Mouse (Mus musculus) heart, embryonic 10.5 days (tissue): Measurements from ENCODE around the gene Olfr133. TPM values are rescaled to one million over a fixed set of nuclear protein-coding genes. Genes with fewer than 3 reads are reported as not detected.
"Not testable (repeated sequence)": the region's sequence is repeated elsewhere in the genome, so short reads cannot be mapped to it uniquely, and the experiment has no call there.

Experiments
- DNase-seq: peaks from one replicate; pipeline ENCODE4 v3.0.0-alpha.2; 2017; ENCODE audit warnings: low spot score
- H3K27ac ChIP-seq: fragments of 300-500 bp; sonication (generic); 2 replicates; pipeline ENCODE4 v1.5.1; 2016; ENCODE audit warnings: mild to moderate bottlenecking
- H3K27me3 ChIP-seq: fragments of 300-500 bp; sonication (generic); 2 replicates; pipeline ENCODE4 v1.6.1; 2016; ENCODE audit warnings: mild to moderate bottlenecking; ENCODE audit not compliant: poor library complexity, insufficient read depth, severe bottlenecking
- H3K36me3 ChIP-seq: fragments of 300-500 bp; sonication (generic); 2 replicates; pipeline ENCODE4 v1.6.1; 2016; ENCODE audit warnings: mild to moderate bottlenecking, moderate library complexity
- H3K4me1 ChIP-seq: fragments of 300-500 bp; sonication (generic); 2 replicates; pipeline ENCODE4 v1.6.1; 2016; ENCODE audit warnings: mild to moderate bottlenecking
- H3K4me3 ChIP-seq: fragments of 300-500 bp; sonication (generic); 2 replicates; pipeline ENCODE4 v1.5.1; 2016; ENCODE audit warnings: mild to moderate bottlenecking, moderate library complexity
- H3K9me3 ChIP-seq: fragments of 300-500 bp; sonication (generic); 2 replicates; pipeline ENCODE4 v1.6.1; 2016; ENCODE audit warnings: mild to moderate bottlenecking, moderate library complexity
- WGBS: fragments of 180-500 bp; shearing (Covaris S2); methylation state at CpG from one replicate; pipeline ENCODE4 v1.1.7; 2016; 5-methylcytosine and 5-hydroxymethylcytosine counted together
- polyA plus RNA-seq: library from polyadenylated mRNA; unstranded; fragments of >200 nt; fragmentation: Nextera tagmentation; extraction: Ambion mirVana; gene quantifications from 2 replicates; pipeline ENCODE4 v1.2.1, GENCODE M21; 2016

Olfr133 gene
- not detected in 2 replicates for polyA plus RNA-seq

GRCm38 (mm10) chr17:38144981-38145380 is at the start of gene Olfr133:
TSS of gene Olfr133 (plus strand) at chr17:38145281.
- WGBS, result 70% methylated on average over 2 of the region's 2 CpGs
- Histone ChIP-seq H3K9me3 (no peaks in the 10 kb centered on the region), H3K4me3 (no peak within 1 kb of the TSS), H3K27me3 (no peaks in the 10 kb centered on the region), H3K27ac (no peak within 1 kb of the TSS), H3K4me1 (no peaks in the 10 kb centered on the region), H3K36me3 (no peaks in the 10 kb centered on the region)
- no peak for DNase-seq

GRCm38 (mm10) chr17:38124199-38124598 is 20.9 kb upstream of the Olfr133 start:
- H3K4me3 ChIP-seq, H3K36me3 ChIP-seq, H3K4me1 ChIP-seq, H3K9me3 ChIP-seq, DNase-seq, H3K27me3 ChIP-seq, H3K27ac ChIP-seq: not testable (repeated sequence)
- WGBS, result 82% methylated on average over 1 of the region's 1 CpGs

GRCm38 (mm10) chr17:38125371-38125770 is 19.7 kb upstream of the Olfr133 start:
- not testable (repeated sequence) for H3K9me3 ChIP-seq, H3K36me3 ChIP-seq, H3K27ac ChIP-seq, H3K4me1 ChIP-seq, DNase-seq, H3K27me3 ChIP-seq, H3K4me3 ChIP-seq
- 74% methylated on average over 3 of the region's 3 CpGs for WGBS

GRCm38 (mm10) chr17:38134426-38134825 is 10.7 kb upstream of the Olfr133 start, which contains the start of gene Olfr132:
TSS of gene Olfr132 (minus strand) at chr17:38134526.
- Histone ChIP-seq H3K4me3 (no peak within 1 kb of the TSS), H3K27ac (no peak within 1 kb of the TSS), H3K27me3 (no peaks in the 10 kb centered on the region), H3K36me3 (no peaks in the 10 kb centered on the region), H3K9me3 (no peaks in the 10 kb centered on the region), H3K4me1 (no peaks in the 10 kb centered on the region)
- 65% methylated on average over 1 of the region's 1 CpGs for WGBS
- no peak for DNase-seq

- Histone ChIP-seq H3K9me3 (no peaks in the 10 kb centered on the region), H3K4me3 (no peak within 1 kb of the TSS), H3K27ac (no peak within 1 kb of the TSS), H3K4me1 (no peaks in the 10 kb centered on the region), H3K36me3 (no peaks in the 10 kb centered on the region), H3K27me3 (no peaks in the 10 kb centered on the region)
- 67% methylated on average over 3 of the region's 3 CpGs for WGBS
- DNase-seq, result no peak
Observed at GRCm38 (mm10) chr17:38171088-38171487, 26.0 kb downstream of the Olfr133 start, which contains the start of gene Olfr134. TSS of gene Olfr134 (plus strand) at chr17:38171388.

Other genes with a start within 250 kb of the Olfr133 start
- gene Olfr127, start 244.8 kb upstream of the Olfr133 start, polyA plus RNA-seq, result not detected in 2 replicates
- gene Olfr128, start 224.7 kb upstream of the Olfr133 start, polyA plus RNA-seq, result not detected in 2 replicates
- gene Olfr761, start 192.2 kb upstream of the Olfr133 start, polyA plus RNA-seq, result not detected in 2 replicates
- not detected in 2 replicates for gene Olfr129, start 85.2 kb upstream of the Olfr133 start, polyA plus RNA-seq
- not detected in 2 replicates for gene Olfr130, start 81.4 kb upstream of the Olfr133 start, polyA plus RNA-seq
- not detected in 2 replicates for gene Olfr131, start 56.6 kb upstream of the Olfr133 start, polyA plus RNA-seq
- not detected in 2 replicates for gene Olfr132, start 10.8 kb upstream of the Olfr133 start, polyA plus RNA-seq
- gene Olfr134, start 26.1 kb downstream of the Olfr133 start, polyA plus RNA-seq, result not detected in 2 replicates
- not detected in 2 replicates for gene Olfr135, start 59.1 kb downstream of the Olfr133 start, polyA plus RNA-seq
- gene Olfr138, start 115.8 kb downstream of the Olfr133 start, polyA plus RNA-seq, result not detected in 2 replicates
- not detected in 2 replicates for gene Olfr137, start 162.3 kb downstream of the Olfr133 start, polyA plus RNA-seq
- gene Olfr136, start 184.6 kb downstream of the Olfr133 start, polyA plus RNA-seq, result not detected in 2 replicates